Mouse (Mus musculus): ENCODE measurements around the gene Prpf8. TPM values are rescaled to one million over a fixed set of nuclear protein-coding genes. Genes with fewer than 3 reads are reported as not detected.

Prpf8 gene
- 86.6 and 89.6 TPM in 2 replicates for polyA plus RNA-seq (2014; fragmentation: Nextera tagmentation; extraction: Ambion mirVana)

DNA sequence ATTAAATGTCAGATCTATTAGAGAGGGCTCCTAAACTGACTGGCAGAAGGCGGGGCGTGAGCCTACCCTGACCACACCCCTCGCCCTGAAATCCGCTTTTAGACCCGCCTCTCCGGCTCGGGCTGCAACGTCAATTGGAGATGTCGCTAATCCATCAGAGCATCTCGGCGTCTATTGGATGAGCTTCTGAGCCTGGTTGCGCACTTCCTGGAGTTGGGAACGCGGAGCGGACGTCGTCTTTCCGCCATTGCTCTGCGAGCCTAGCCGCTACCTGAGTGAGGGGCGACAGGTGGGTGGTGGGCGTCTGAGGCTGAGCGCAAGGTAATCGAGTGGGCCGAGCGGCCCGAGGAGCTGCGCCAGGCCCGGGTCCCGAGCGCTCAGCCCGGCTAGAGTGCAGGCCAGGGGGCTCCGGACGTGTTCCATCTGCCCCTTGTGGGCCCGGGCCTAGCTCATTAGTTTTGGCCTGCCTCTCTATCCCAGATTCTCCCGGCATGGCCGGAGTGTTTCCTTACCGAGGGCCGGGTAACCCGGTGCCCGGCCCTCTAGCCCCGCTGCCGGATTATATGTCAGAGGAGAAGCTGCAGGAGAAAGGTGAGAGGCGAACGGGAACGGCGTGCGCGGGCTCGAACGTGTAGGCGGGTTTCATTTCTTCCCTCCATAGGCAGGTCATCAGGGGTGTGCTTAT is at the start of gene Prpf8:
Prpf8 (plus strand) TSS at position 216 of the 685 bp plus-strand sequence.
- Histone ChIP-seq H3K9ac (ENCODE audit: low read depth, low read length) (peak within 1 kb of the TSS; percentile 91), H3K4me2 (replicated peaks; ENCODE audit: low read depth, low read length) (peak within 1 kb of the TSS; percentile 92), H3K27me3 (ENCODE audit: control insufficient read depth, insufficient read depth, low read length) (no peaks in the 10 kb centered on the region), H3K27ac (ENCODE audit: low read depth, low read length) (peak within 1 kb of the TSS; percentile 56; the same call in 1 of the 2 replicates), H3K9me3 (ENCODE audit: control insufficient read depth, low read length) (no peaks in the 10 kb centered on the region), H3K36me3 (ENCODE audit: control insufficient read depth, insufficient read depth, low read length) (peaks cover 14% of the 10 kb centered on the region), H3K4me1 (replicated peaks; ENCODE audit: control insufficient read depth, insufficient read depth, low read length) (peaks cover 6% of the 10 kb centered on the region), H3K4me3 (ENCODE audit: low read depth, low read length) (peak within 1 kb of the TSS; percentile 94)
- ATAC-seq (ENCODE audit: low FRiP score), result peak; percentile 100
- peak; percentile 98 for DNase-seq (ENCODE audit: low spot score)
- WGBS, result under 1% methylated on average over 52 of the region's 52 CpGs

DNA sequence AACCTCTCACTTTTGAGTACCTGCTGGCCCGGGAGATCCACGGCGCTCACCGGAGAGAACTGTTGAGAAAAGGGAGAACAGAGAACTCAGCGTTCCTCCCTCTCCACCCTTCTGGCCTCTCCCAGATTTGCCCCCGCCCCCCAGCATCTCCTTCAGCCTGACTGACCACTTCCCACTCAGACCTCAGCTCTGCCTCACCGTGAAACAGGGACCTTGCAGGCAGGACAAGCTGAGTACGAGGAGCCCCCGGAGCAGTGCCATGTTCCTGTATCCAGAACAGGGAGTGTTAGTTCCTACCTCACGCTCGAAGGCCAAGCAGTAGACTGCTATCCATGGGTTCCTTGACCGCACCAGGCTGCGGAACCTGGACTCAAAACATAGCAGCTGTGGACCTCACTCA is 48.4 kb upstream of the Prpf8 start:
- DNase-seq (ENCODE audit: low spot score), result no peak
- Histone ChIP-seq H3K9me3 (ENCODE audit: control insufficient read depth, low read length) (no peaks in the 10 kb centered on the region), H3K4me1 (replicated peaks; ENCODE audit: control insufficient read depth, insufficient read depth, low read length) (no peaks in the 10 kb centered on the region), H3K4me3 (ENCODE audit: low read depth, low read length) (no peak overlapping the region), H3K36me3 (ENCODE audit: control insufficient read depth, insufficient read depth, low read length) (no peaks in the 10 kb centered on the region), H3K9ac (ENCODE audit: low read depth, low read length) (no peak overlapping the region), H3K4me2 (replicated peaks; ENCODE audit: low read depth, low read length) (no peak overlapping the region), H3K27me3 (ENCODE audit: control insufficient read depth, insufficient read depth, low read length) (no peaks in the 10 kb centered on the region), H3K27ac (ENCODE audit: low read depth, low read length) (no peak overlapping the region)
- 88% methylated on average over 13 of the region's 13 CpGs for WGBS
- no peak for ATAC-seq (ENCODE audit: low FRiP score)

DNA sequence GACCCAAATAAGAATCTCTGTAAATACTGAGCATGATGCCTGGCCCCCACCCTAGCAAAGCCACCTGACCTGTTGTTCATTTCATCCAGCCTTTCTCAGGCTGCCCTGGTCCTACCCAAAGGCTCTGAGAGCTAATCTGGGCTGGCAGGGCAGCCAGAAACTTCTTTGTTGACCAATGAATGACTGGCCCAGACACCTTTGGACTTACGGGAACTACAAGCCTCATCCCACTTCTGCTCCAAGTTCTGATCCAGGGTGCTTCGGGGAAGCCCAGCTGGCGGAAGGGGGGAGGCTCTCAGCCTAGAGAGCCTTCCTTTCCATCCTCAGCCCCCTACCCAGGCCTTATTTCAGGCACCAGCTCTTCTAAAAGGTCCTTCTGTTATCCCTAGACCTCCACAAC is 47.8 kb upstream of the Prpf8 start:
- DNase-seq (ENCODE audit: low spot score), result no peak
- Histone ChIP-seq H3K4me3 (ENCODE audit: low read depth, low read length) (no peak overlapping the region), H3K9ac (ENCODE audit: low read depth, low read length) (no peak overlapping the region), H3K4me2 (replicated peaks; ENCODE audit: low read depth, low read length) (no peak overlapping the region), H3K4me1 (replicated peaks; ENCODE audit: control insufficient read depth, insufficient read depth, low read length) (no peaks in the 10 kb centered on the region), H3K27me3 (ENCODE audit: control insufficient read depth, insufficient read depth, low read length) (no peaks in the 10 kb centered on the region), H3K36me3 (ENCODE audit: control insufficient read depth, insufficient read depth, low read length) (no peaks in the 10 kb centered on the region), H3K27ac (ENCODE audit: low read depth, low read length) (no peak overlapping the region), H3K9me3 (ENCODE audit: control insufficient read depth, low read length) (no peaks in the 10 kb centered on the region)
- WGBS, result 91% methylated on average over 3 of the region's 3 CpGs
- no peak for ATAC-seq (ENCODE audit: low FRiP score)

DNA sequence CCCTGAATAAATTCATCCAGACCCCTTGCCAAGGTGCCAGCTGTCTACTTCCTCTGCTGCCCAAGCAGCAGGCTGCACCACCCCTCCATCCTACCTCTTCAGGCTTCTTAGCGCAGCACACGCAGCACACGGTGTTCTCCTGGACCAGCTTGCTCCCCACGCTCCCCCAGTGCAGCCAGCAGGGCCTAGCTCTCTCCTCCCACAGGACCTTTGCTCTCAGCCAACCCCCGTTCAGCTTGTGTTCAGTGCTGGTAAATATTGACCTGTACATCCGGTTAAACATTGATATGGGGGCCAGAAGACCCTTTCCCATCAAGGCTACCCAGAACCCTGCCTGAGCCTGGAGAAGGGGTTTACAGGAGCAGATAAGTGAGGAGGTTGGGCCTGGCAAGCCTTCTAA is 47.3 kb upstream of the Prpf8 start, which contains the start of gene Serpinf2:
Serpinf2 (minus strand) TSS at position 229 of the 400 bp plus-strand sequence.
- DNase-seq (ENCODE audit: low spot score) (no peak), ATAC-seq (ENCODE audit: low FRiP score) (no peak)
- Histone ChIP-seq H3K9me3 (ENCODE audit: control insufficient read depth, low read length) (no peaks in the 10 kb centered on the region), H3K36me3 (ENCODE audit: control insufficient read depth, insufficient read depth, low read length) (no peaks in the 10 kb centered on the region), H3K27ac (ENCODE audit: low read depth, low read length) (no peak within 1 kb of the TSS), H3K27me3 (ENCODE audit: control insufficient read depth, insufficient read depth, low read length) (no peaks in the 10 kb centered on the region), H3K4me3 (ENCODE audit: low read depth, low read length) (no peak within 1 kb of the TSS), H3K4me2 (replicated peaks; ENCODE audit: low read depth, low read length) (no peak within 1 kb of the TSS), H3K9ac (ENCODE audit: low read depth, low read length) (no peak within 1 kb of the TSS), H3K4me1 (replicated peaks; ENCODE audit: control insufficient read depth, insufficient read depth, low read length) (no peaks in the 10 kb centered on the region)
- 93% methylated on average over 6 of the region's 6 CpGs for WGBS

DNA sequence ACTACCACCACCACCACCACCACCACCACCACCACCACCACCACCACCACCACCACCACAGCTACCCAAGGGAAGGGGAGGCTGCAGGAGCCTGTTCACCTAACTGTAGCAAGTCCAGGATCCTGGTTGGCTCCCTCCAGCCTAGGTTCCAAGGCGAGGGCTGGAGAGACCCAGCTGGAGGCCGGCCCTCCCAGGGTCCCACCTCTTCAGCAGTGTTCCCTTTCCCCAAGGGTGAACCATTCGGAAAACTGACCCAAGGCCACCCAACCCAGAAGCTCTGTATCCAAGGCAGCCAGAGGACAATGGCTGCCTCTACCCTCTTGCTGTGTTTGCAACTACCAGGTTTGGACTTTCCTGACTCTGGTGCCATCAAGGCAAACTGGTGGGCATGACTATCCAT is 46.7 kb upstream of the Prpf8 start:
- Histone ChIP-seq H3K9ac (ENCODE audit: low read depth, low read length) (no peak overlapping the region), H3K36me3 (ENCODE audit: control insufficient read depth, insufficient read depth, low read length) (no peaks in the 10 kb centered on the region), H3K27ac (ENCODE audit: low read depth, low read length) (no peak overlapping the region), H3K4me1 (replicated peaks; ENCODE audit: control insufficient read depth, insufficient read depth, low read length) (no peaks in the 10 kb centered on the region), H3K27me3 (ENCODE audit: control insufficient read depth, insufficient read depth, low read length) (no peaks in the 10 kb centered on the region), H3K4me3 (ENCODE audit: low read depth, low read length) (no peak overlapping the region), H3K4me2 (replicated peaks; ENCODE audit: low read depth, low read length) (no peak overlapping the region), H3K9me3 (ENCODE audit: control insufficient read depth, low read length) (no peaks in the 10 kb centered on the region)
- 94% methylated on average over 3 of the region's 3 CpGs for WGBS
- DNase-seq (ENCODE audit: low spot score) (no peak), ATAC-seq (ENCODE audit: low FRiP score) (no peak)

DNA sequence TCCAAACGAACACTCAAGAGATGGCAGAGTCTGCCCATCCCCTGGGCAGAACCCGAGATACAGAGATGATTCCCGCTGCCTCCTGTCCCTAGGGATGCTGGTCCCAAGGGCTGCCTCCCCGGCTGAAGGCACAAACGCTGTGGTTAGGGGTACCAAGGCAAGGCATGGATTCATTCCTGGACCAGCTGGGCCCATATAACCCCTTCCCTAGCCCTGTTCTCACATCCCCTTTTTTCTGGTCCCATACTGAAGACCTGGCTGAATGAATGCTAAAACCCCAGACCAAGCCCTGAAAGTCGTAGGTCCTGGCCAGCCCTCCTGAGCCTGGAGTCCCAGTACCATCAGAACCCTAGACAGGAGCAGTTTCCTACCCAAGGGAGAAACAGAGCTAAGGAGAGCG is 45.6 kb upstream of the Prpf8 start:
- Histone ChIP-seq H3K9ac (ENCODE audit: low read depth, low read length) (no peak overlapping the region), H3K4me1 (replicated peaks; ENCODE audit: control insufficient read depth, insufficient read depth, low read length) (no peaks in the 10 kb centered on the region), H3K4me3 (ENCODE audit: low read depth, low read length) (no peak overlapping the region), H3K27me3 (ENCODE audit: control insufficient read depth, insufficient read depth, low read length) (no peaks in the 10 kb centered on the region), H3K27ac (ENCODE audit: low read depth, low read length) (no peak overlapping the region), H3K36me3 (ENCODE audit: control insufficient read depth, insufficient read depth, low read length) (no peaks in the 10 kb centered on the region), H3K9me3 (ENCODE audit: control insufficient read depth, low read length) (no peaks in the 10 kb centered on the region), H3K4me2 (replicated peaks; ENCODE audit: low read depth, low read length) (no peak overlapping the region)
- no peak for ATAC-seq (ENCODE audit: low FRiP score)
- no peak for DNase-seq (ENCODE audit: low spot score)
- WGBS, result 87% methylated on average over 7 of the region's 7 CpGs

DNA sequence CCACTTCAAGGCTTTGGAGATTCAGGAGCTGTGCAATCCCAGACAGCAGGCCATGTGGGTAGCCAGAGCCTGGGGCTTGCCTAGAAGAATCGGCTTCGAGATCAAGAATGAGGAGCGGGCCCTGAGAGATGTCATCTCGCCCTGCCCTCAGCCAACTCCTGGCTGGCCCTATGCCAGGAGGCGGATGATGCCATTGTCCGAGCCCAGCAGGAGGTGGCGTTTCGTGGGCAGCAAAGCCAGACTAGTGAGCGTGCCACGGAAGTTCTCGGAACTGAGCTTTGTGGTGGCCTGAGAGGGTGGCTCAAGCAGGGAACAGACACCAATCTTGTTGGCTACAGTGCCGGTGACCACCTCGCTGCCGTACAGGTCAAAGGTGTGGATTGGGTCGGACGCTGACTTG is 45.0 kb upstream of the Prpf8 start:
- no peaks in the 10 kb centered on the region for H3K36me3 ChIP-seq (ENCODE audit: control insufficient read depth, insufficient read depth, low read length)
- H3K9me3 ChIP-seq (ENCODE audit: control insufficient read depth, low read length), result no peaks in the 10 kb centered on the region
- H3K4me1 ChIP-seq (replicated peaks; ENCODE audit: control insufficient read depth, insufficient read depth, low read length), result no peaks in the 10 kb centered on the region
- DNase-seq (ENCODE audit: low spot score) (no peak), ATAC-seq (ENCODE audit: low FRiP score) (no peak)
- H3K9ac ChIP-seq (ENCODE audit: low read depth, low read length), result no peak overlapping the region
- H3K27ac ChIP-seq (ENCODE audit: low read depth, low read length), result no peak overlapping the region
- no peaks in the 10 kb centered on the region for H3K27me3 ChIP-seq (ENCODE audit: control insufficient read depth, insufficient read depth, low read length)
- no peak overlapping the region for H3K4me3 ChIP-seq (ENCODE audit: low read depth, low read length)
- no peak overlapping the region for H3K4me2 ChIP-seq (replicated peaks; ENCODE audit: low read depth, low read length)
- 85% methylated on average over 16 of the region's 16 CpGs for WGBS

DNA sequence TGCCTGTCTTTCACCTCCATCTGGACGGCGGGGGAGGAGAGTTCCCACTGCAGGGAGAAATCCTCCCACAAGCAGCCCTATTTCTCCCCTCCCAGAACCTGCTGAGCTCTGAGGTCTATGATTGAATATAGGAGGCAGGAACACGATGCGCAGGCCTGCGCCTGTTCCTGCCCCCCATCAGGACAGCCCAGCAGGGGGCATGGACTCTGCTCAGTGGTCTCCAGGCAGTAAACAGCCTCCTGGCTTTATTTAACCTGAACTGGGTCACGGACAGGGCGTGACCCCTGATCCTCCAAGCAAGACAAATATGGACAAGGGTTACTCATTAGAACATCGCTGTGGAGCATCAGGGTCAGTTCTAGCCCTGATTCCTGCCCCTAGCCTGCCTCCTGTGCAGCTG is 42.9 kb upstream of the Prpf8 start:
- no peak for ATAC-seq (ENCODE audit: low FRiP score)
- Histone ChIP-seq H3K36me3 (ENCODE audit: control insufficient read depth, insufficient read depth, low read length) (0 out of 2 replicates have a peak, but pooled peaks cover 2% of the 10 kb centered on the region), H3K27me3 (ENCODE audit: control insufficient read depth, insufficient read depth, low read length) (no peaks in the 10 kb centered on the region), H3K4me3 (ENCODE audit: low read depth, low read length) (no peak overlapping the region), H3K27ac (ENCODE audit: low read depth, low read length) (no peak overlapping the region), H3K9ac (ENCODE audit: low read depth, low read length) (no peak overlapping the region), H3K4me2 (replicated peaks; ENCODE audit: low read depth, low read length) (no peak overlapping the region), H3K9me3 (ENCODE audit: control insufficient read depth, low read length) (no peaks in the 10 kb centered on the region), H3K4me1 (replicated peaks; ENCODE audit: control insufficient read depth, insufficient read depth, low read length) (no peaks in the 10 kb centered on the region)
- WGBS, result 25% methylated on average over 8 of the region's 8 CpGs
- no peak for DNase-seq (ENCODE audit: low spot score)

DNA sequence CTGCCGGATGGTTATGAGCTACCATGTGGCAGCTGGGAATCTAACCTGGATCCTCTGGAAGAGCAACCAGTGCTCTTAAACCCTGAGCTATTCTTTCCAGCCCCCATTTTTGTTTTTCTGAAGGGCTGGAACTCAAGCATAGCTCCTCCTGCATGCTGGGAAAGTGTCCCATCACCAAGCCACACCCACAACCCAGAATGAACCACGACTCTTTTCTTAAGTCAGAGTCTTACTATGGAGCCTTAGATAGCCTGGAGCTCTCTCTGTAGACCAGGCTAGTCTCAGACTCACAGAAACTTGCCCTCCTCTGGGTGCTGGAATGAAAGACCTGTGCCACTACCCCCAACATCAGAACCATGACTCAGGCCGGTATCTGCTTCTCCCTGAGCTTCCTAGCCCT is 38.0 kb upstream of the Prpf8 start:
- H3K4me3 ChIP-seq (ENCODE audit: low read depth, low read length), result no peak overlapping the region
- ATAC-seq (ENCODE audit: low FRiP score), result no peak
- WGBS, result 85% methylated on average over 3 of the region's 3 CpGs

More for the DNA sequence above, 38.0 kb upstream of the Prpf8 start:
- Histone ChIP-seq H3K9me3 (ENCODE audit: control insufficient read depth, low read length) (no peaks in the 10 kb centered on the region), H3K4me2 (replicated peaks; ENCODE audit: low read depth, low read length) (no peak overlapping the region), H3K27me3 (ENCODE audit: control insufficient read depth, insufficient read depth, low read length) (no peaks in the 10 kb centered on the region), H3K4me1 (replicated peaks; ENCODE audit: control insufficient read depth, insufficient read depth, low read length) (no peaks in the 10 kb centered on the region; the same call in 1 of the 2 replicates), H3K27ac (ENCODE audit: low read depth, low read length) (no peak overlapping the region), H3K36me3 (ENCODE audit: control insufficient read depth, insufficient read depth, low read length) (0 out of 2 replicates have a peak, but pooled peaks cover 2% of the 10 kb centered on the region), H3K9ac (ENCODE audit: low read depth, low read length) (no peak overlapping the region)
- no peak for DNase-seq (ENCODE audit: low spot score)
